Mouse (Mus musculus) hindbrain, postnatal 0 days (tissue): Measurements from ENCODE around the gene Atg10. TPM values are rescaled to one million over a fixed set of nuclear protein-coding genes. Genes with fewer than 3 reads are reported as not detected.
A peak's percentile ranks its signal among the peaks of the same experiment; 100 is the strongest.

Experiments used
- ATAC-seq: fragments of 200-750 bp; cut with Nextera tagmentation; 2 replicates; pipeline ENCODE4 v1.8.0; 2017; ENCODE audit warnings: mild to moderate bottlenecking, moderate TSS enrichment, moderate library complexity
- DNase-seq: peaks from one replicate; pipeline ENCODE4 v3.0.0-alpha.2; 2015; ENCODE audit warnings: low spot score
- H3K27ac ChIP-seq: fragments of 300-500 bp; sonication (generic); 2 replicates; pipeline ENCODE4 v1.5.1; 2014; ENCODE audit warnings: mild to moderate bottlenecking
- H3K27me3 ChIP-seq: fragments of 300-500 bp; sonication (generic); 2 replicates; pipeline ENCODE4 v1.6.1; 2014; ENCODE audit warnings: low read length, mixed read lengths; ENCODE audit not compliant: insufficient read depth
- H3K36me3 ChIP-seq: fragments of 300-500 bp; sonication (generic); 2 replicates; pipeline ENCODE4 v1.6.1; 2014; ENCODE audit warnings: low read length, mixed read lengths; ENCODE audit not compliant: insufficient read depth
- H3K4me1 ChIP-seq: fragments of 300-500 bp; sonication (generic); 2 replicates; pipeline ENCODE4 v1.6.1; 2014; ENCODE audit warnings: antibody characterized with exemption, low read length, mixed read lengths; ENCODE audit not compliant: insufficient read depth
- H3K4me2 ChIP-seq: fragments of 300-500 bp; sonication (generic); 2 replicates; pipeline ENCODE4 v1.6.1; 2014; ENCODE audit warnings: low read depth, mild to moderate bottlenecking, low read length, moderate library complexity, mixed read lengths
- H3K4me3 ChIP-seq: fragments of 300-500 bp; sonication (generic); 2 replicates; pipeline ENCODE4 v1.5.1; 2014; ENCODE audit warnings: low read length
- H3K9ac ChIP-seq: fragments of 300-500 bp; sonication (generic); replicated peaks from 2 replicates; pipeline ENCODE4 v1.6.1; 2014; ENCODE audit warnings: mild to moderate bottlenecking, low read length, moderate library complexity, mixed read lengths
- H3K9me3 ChIP-seq: fragments of 300-500 bp; sonication (generic); 2 replicates; pipeline ENCODE4 v1.6.1; 2016; ENCODE audit warnings: low read length, mixed read lengths
- CTCF ChIP-seq: IDR thresholded peaks from 2 replicates; pipeline ENCODE4 v1.5.1; 2016; ENCODE audit warnings: antibody characterized with exemption, control low read depth, low read depth
- WGBS: fragments of 180-500 bp; shearing (Covaris S2); extraction: QIAGEN DNeasy Blood & Tissue Kit; methylation state at CpG from one replicate; pipeline ENCODE4 v1.1.7; 2014; 5-methylcytosine and 5-hydroxymethylcytosine counted together
- polyA plus RNA-seq: library from polyadenylated mRNA; unstranded; fragments of >200 nt; fragmentation: Nextera tagmentation; extraction: Ambion mirVana; gene quantifications from 2 replicates; pipeline ENCODE4 v1.2.1, GENCODE M21; 2015
- total RNA-seq: library from RNA; depleted of rRNA; stranded (reverse); fragments of >200 nt; gene quantifications from 2 replicates; pipeline ENCODE4 v1.2.3, GENCODE M21; 2014

Gene Atg10
- total and polyA plus RNA-seq, 2 experiments from 2014 or later: 5.2 to 13.9 TPM

GRCm38 (mm10) chr13:91202564-91202963, 21.2 kb downstream of the Atg10 start:
- Histone ChIP-seq H3K4me1 (no peaks in the 10 kb centered on the region), H3K4me2 (no peak overlapping the region), H3K36me3 (no peaks in the 10 kb centered on the region), H3K9me3 (no peaks in the 10 kb centered on the region), H3K27me3 (no peaks in the 10 kb centered on the region), H3K9ac (no peak overlapping the region), H3K4me3 (no peak overlapping the region), H3K27ac (no peak overlapping the region)
- DNase-seq: no peak
- no peak for TF ChIP-seq CTCF
- ATAC-seq: no peak
- WGBS: 69% methylated on average over 7 of the region's 7 CpGs

GRCm38 (mm10) chr13:91187378-91188234, 36.2 kb downstream of the Atg10 start:
- ATAC-seq (no peak), DNase-seq (no peak)
- Histone ChIP-seq H3K4me2 (no peak overlapping the region), H3K36me3 (no peaks in the 10 kb centered on the region), H3K9me3 (no peaks in the 10 kb centered on the region), H3K4me3 (no peak overlapping the region), H3K27ac (no peak overlapping the region), H3K4me1 (no peaks in the 10 kb centered on the region), H3K9ac (no peak overlapping the region), H3K27me3 (no peaks in the 10 kb centered on the region)
- WGBS: 89% methylated on average over 13 of the region's 13 CpGs
- no peak for TF ChIP-seq CTCF

- Histone ChIP-seq H3K27ac (no peak overlapping the region), H3K9ac (no peak overlapping the region), H3K4me3 (no peak overlapping the region), H3K9me3 (no peaks in the 10 kb centered on the region), H3K27me3 (no peaks in the 10 kb centered on the region), H3K4me1 (no peaks in the 10 kb centered on the region), H3K4me2 (no peak overlapping the region), H3K36me3 (no peaks in the 10 kb centered on the region)
- TF ChIP-seq CTCF: no peak
- 90% methylated on average over 3 of the region's 3 CpGs for WGBS
- ATAC-seq (no peak), DNase-seq (no peak)
Measured at GRCm38 (mm10) chr13:91185248-91185867, 38.4 kb downstream of the Atg10 start.

DNA sequence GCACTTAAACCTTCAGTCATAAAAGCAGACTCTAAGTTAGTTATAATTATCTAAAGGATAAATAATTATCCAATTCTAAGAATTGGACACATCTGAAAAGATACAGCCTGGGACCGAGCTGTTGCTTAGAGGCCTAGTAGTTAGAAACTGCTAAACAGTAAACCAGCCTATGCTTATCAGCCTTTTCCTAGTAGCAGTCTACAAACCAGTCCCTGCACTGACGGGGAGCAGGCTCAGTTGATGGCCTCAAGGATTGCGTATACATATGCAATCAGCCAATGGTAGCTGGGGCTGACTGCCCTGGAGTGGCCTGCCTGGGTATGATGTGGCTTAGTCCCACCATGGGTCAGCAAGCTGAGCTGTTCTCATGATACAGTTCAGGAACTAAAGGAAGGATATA, 39.5 kb downstream of the Atg10 start:
- H3K4me1 ChIP-seq: peaks cover 6% of the 10 kb centered on the region; the same call in 1 of the 2 replicates

DNA sequence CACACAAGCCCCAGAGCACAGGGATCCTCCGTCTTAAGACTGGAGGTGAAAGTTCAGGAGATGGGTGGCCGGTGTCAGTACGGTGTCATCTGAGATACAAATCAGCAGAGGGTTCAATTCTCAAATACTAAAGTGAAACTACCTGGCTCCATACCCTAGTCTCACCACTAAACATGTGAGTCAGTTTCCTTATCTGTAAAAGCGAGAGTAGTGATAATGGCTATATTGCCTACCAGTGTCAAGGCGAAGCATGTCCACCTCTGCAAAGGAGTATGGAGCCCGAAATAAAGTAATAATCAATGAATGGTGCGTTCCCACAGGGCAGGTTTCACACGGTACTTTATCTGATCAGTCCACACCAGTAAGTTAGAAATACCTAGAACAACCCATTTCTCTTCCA, 43.4 kb downstream of the Atg10 start:
- Histone ChIP-seq H3K27ac (no peak overlapping the region), H3K4me1 (peaks cover 14% of the 10 kb centered on the region; the same call in 1 of the 2 replicates), H3K4me3 (no peak overlapping the region), H3K4me2 (no peak overlapping the region), H3K9ac (no peak overlapping the region), H3K27me3 (no peaks in the 10 kb centered on the region), H3K9me3 (no peaks in the 10 kb centered on the region), H3K36me3 (no peaks in the 10 kb centered on the region)
- no peak for DNase-seq
- 92% methylated on average over 8 of the region's 8 CpGs for WGBS
- no peak for TF ChIP-seq CTCF
- ATAC-seq: no peak

More for the DNA sequence above, 39.5 kb downstream of the Atg10 start:
- no peak for TF ChIP-seq CTCF
- no peak for DNase-seq
- H3K27me3 ChIP-seq: no peaks in the 10 kb centered on the region
- H3K9me3 ChIP-seq: no peaks in the 10 kb centered on the region
- no peak overlapping the region for H3K4me3 ChIP-seq
- 82% methylated on average over 3 of the region's 3 CpGs for WGBS
- H3K36me3 ChIP-seq: no peaks in the 10 kb centered on the region
- no peak for ATAC-seq
- H3K27ac ChIP-seq: no peak overlapping the region
- no peak overlapping the region for H3K4me2 ChIP-seq
- H3K9ac ChIP-seq: no peak overlapping the region

DNA sequence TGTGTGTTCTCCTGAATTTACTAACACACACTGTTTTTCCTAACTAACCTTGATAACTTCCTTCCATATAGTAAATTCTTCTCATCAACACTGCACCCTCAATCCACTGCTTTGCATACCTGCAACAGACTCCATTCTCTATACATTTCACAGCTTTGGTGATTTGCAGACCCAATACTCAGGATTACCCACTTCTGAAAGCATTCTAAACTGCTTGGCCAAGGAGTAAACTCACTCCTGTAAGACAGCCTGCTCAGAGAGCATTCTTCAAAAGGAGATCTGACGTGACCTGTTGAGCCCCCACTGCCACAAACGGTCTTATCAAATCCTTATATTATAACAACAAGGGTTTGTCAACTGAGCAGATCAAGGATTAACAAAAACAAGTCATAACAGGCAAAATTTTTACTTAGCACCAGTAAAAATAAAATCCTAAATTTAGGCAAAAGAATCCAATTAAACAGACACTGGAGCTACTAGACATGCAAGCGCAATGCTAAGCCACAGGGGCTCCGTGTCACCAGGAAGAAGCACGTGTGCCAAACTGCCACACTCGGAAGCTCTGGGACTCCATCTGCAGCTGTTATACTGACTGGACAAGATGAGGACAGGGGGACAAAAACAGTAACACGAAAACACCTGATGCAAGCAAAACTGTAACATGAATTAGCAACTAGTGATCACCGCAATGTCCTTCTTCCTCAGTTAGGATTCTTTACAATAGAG, 44.4 kb downstream of the Atg10 start:
- ATAC-seq: no peak
- H3K9me3 ChIP-seq: no peaks in the 10 kb centered on the region
- WGBS: 28% methylated on average over 8 of the region's 8 CpGs
- no peaks in the 10 kb centered on the region for H3K27me3 ChIP-seq
- no peak for TF ChIP-seq CTCF
- H3K4me1 ChIP-seq: peaks cover 14% of the 10 kb centered on the region; the same call in 1 of the 2 replicates
- H3K27ac ChIP-seq: peak overlapping the region; percentile 34; the same call in 1 of the 2 replicates
- no peak overlapping the region for H3K9ac ChIP-seq
- no peak overlapping the region for H3K4me2 ChIP-seq
- H3K36me3 ChIP-seq: no peaks in the 10 kb centered on the region
- DNase-seq: peak; percentile 29
- H3K4me3 ChIP-seq: no peak overlapping the region
